Mouse (Mus musculus) limb, embryonic 12.5 days (tissue): ENCODE results near the gene Samd14. TPM values are rescaled to one million over a fixed set of nuclear protein-coding genes. Genes with fewer than 3 reads are reported as not detected.
A peak's percentile ranks its signal among the peaks of the same experiment; 100 is the strongest.

Source experiments
- ATAC-seq: fragments of 200-750 bp; cut with Nextera tagmentation; 2 replicates; pipeline ENCODE4 v1.8.0; 2017; ENCODE audit warnings: low read depth, moderate TSS enrichment; ENCODE audit not compliant: insufficient number of reproducible peaks, insufficient read depth, low FRiP score, low TSS enrichment
- H3K27ac ChIP-seq: fragments of 300-500 bp; sonication (generic); 2 replicates; pipeline ENCODE4 v1.5.1; 2016; ENCODE audit warnings: mild to moderate bottlenecking, moderate library complexity
- H3K27me3 ChIP-seq: fragments of 300-500 bp; sonication (generic); 2 replicates; pipeline ENCODE4 v1.6.1; 2016; ENCODE audit warnings: mild to moderate bottlenecking, moderate library complexity
- H3K36me3 ChIP-seq: fragments of 300-500 bp; sonication (generic); 2 replicates; pipeline ENCODE4 v1.6.1; 2016; ENCODE audit warnings: mild to moderate bottlenecking, moderate library complexity
- H3K4me1 ChIP-seq: fragments of 300-500 bp; sonication (generic); replicated peaks from 2 replicates; pipeline ENCODE4 v1.6.1; 2016
- H3K4me2 ChIP-seq: fragments of 300-500 bp; sonication (generic); 2 replicates; pipeline ENCODE4 v1.6.1; 2016; ENCODE audit warnings: mild to moderate bottlenecking, moderate library complexity
- H3K4me3 ChIP-seq: fragments of 300-500 bp; sonication (generic); replicated peaks from 2 replicates; pipeline ENCODE4 v1.5.1; 2016; ENCODE audit warnings: mild to moderate bottlenecking
- H3K9ac ChIP-seq: fragments of 300-500 bp; sonication (generic); replicated peaks from 2 replicates; pipeline ENCODE4 v1.6.1; 2016; ENCODE audit warnings: mild to moderate bottlenecking, moderate library complexity
- H3K9me3 ChIP-seq: fragments of 300-500 bp; sonication (generic); 2 replicates; pipeline ENCODE4 v1.6.1; 2016; ENCODE audit warnings: mild to moderate bottlenecking, moderate library complexity
- WGBS: fragments of 180-500 bp; shearing (Covaris S2); methylation state at CpG from one replicate; pipeline ENCODE4 v1.1.7; 2016; 5-methylcytosine and 5-hydroxymethylcytosine counted together
- polyA plus RNA-seq: library from polyadenylated mRNA; unstranded; fragments of >200 nt; fragmentation: Nextera tagmentation; extraction: Ambion mirVana; gene quantifications from 2 replicates; pipeline ENCODE4 v1.2.1, GENCODE M21; 2016

The Samd14 gene
- polyA plus RNA-seq, 1 experiment from 2014 or later = 34.6 TPM

GRCm38 (mm10) chr11:95053062-95053461 lies 43.4 kb downstream of the Samd14 start:
- Histone ChIP-seq H3K36me3 (no peaks in the 10 kb centered on the region), H3K27ac (no peak overlapping the region), H3K4me2 (no peak overlapping the region), H3K27me3 (peaks cover 33% of the 10 kb centered on the region), H3K4me1 (peaks cover 13% of the 10 kb centered on the region), H3K4me3 (no peak overlapping the region), H3K9me3 (no peaks in the 10 kb centered on the region), H3K9ac (no peak overlapping the region)
- WGBS = 71% methylated on average over 9 of the region's 9 CpGs
- no peak for ATAC-seq

DNA sequence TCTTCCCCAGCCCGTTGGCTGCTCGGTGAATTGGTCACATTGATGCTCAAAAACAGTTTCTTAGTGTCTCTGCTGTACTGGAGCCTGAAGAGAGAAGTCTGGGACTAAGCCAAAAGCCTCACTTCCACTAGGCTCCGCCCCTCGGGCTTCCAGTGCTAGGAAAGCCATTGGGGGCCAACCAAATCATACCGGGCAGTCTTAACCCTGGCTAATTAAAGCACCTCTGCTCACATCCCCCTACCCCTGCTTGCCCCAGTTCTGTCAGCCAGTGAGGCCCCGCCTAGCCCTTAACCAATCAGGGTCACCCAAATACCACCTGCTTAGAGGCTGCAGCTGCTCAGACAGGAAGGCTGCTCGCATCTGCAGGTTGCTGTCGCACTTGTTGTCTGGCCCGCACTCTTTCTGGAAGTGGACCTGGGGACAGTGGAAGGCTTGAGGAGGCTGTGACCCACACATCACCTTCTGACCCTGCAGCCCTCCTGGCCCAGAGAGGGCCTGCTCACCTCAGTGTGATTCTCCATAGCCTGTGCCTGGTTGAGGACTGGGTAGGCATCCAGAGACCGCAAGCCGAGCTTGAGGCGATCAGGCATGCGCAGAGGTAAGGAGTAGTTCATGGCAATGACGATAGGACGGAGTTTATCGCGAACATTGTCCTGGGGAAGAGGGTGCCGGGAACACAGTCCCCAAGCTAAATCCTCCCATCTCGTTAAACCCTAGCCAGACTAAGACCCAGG lies 47.3 kb downstream of the Samd14 start:
- no peaks in the 10 kb centered on the region for H3K9me3 ChIP-seq
- H3K27me3 ChIP-seq = peaks cover 35% of the 10 kb centered on the region
- peaks cover 13% of the 10 kb centered on the region for H3K4me1 ChIP-seq
- no peaks in the 10 kb centered on the region for H3K36me3 ChIP-seq
- H3K4me2 ChIP-seq = peak overlapping the region; percentile 50
- peak; percentile 58; the same call in 1 of the 2 replicates for ATAC-seq
- WGBS = 19% methylated on average over 19 of the region's 19 CpGs
- no peak overlapping the region for H3K27ac ChIP-seq
- H3K4me3 ChIP-seq = peak overlapping the region; percentile 15; the same call in 1 of the 2 replicates
- no peak overlapping the region for H3K9ac ChIP-seq

DNA sequence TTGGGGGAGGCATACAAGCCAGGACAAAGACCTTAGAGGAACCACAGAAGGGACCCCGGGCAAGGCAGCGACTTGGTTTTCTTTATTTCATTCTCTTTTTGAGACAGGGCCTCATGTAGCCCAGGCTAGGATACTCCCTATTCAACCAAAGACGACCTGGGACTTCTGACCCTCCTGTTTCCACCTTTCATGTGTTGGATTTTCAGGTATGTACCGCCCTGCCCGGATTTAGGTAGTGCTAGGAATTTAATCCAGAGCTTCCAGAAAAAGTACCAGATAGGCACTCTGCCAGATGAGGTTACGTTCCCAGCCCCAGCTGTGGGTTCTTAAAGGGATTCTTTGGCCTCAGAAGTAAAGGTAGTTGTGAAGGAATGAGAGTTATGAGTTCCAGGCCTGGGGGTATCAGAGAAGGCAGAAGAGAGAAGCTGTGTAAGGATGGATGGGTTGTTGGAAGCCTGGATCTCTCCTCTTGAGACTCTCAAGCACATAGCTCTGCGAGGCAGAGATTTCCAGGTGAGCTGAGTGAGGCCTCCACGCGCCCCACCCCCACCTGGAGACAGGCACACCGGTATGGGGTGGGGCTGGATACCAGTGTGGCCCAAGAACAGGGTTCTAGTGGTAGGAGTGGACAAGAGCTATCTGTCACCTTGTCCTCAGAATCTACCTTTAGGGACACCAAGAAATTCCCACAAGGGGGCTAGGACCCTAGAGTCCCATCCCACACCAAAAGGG lies 59.7 kb downstream of the Samd14 start:
- Histone ChIP-seq H3K4me1 (0 out of 2 replicates have a peak, but pooled peaks cover 6% of the 10 kb centered on the region), H3K36me3 (no peaks in the 10 kb centered on the region), H3K9ac (no peak overlapping the region), H3K9me3 (no peaks in the 10 kb centered on the region), H3K27me3 (peaks cover 27% of the 10 kb centered on the region), H3K4me2 (no peak overlapping the region), H3K4me3 (no peak overlapping the region), H3K27ac (no peak overlapping the region)
- no peak for ATAC-seq
- 85% methylated on average over 10 of the region's 10 CpGs for WGBS

DNA sequence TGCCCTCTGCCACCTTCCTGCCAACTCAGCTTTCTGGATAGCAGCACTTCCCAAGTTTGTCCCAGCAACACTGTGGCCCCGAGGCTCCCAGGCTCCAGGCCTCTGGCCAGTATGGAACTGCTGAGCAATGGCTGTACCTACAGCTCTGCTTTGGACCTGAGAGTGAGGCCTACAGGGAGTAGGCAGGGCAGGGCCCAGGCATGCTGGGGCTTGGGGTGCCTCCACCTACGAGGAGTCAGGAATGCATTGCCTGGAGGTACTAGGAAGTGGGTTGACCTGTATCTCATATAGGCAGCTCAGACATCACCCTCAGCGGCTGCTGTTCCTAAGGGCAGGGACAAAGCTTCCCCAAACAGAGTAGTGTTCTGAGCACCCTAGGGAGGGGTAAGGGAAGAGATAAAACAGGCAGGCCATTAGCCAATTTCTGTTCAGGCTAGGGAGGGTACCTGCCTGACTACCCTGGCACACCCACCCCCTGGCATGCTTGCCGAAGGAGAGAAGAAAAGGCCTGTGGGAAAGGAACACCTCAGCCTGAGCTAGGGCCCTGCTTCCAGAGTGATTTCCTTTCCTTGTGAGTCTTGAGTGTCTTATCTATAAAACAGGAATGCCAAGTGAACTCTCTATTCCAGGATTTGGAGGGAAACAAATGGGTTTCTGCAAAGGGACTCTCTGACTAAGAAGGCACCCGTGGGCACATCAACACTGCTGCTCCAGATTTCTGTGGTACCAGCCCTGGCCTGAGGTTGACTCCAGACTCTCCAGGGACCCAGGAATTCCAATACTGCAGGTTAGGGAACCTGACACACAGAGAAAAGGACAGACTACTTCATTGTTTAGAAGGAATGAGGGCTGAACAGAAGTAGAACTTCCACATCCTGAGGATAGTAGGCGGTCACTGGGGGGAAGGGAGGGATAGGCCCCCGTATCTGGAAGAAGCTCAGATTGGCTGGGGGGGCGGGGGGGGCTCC lies 60.7 kb downstream of the Samd14 start:
- peaks cover 37% of the 10 kb centered on the region for H3K27me3 ChIP-seq
- peaks cover 12% of the 10 kb centered on the region for H3K4me1 ChIP-seq
- no peaks in the 10 kb centered on the region for H3K36me3 ChIP-seq
- H3K9ac ChIP-seq = no peak overlapping the region
- H3K4me2 ChIP-seq = no peak overlapping the region
- WGBS = 66% methylated on average over 8 of the region's 8 CpGs
- no peak for ATAC-seq
- H3K4me3 ChIP-seq = no peak overlapping the region
- H3K27ac ChIP-seq = no peak overlapping the region
- no peaks in the 10 kb centered on the region for H3K9me3 ChIP-seq

DNA sequence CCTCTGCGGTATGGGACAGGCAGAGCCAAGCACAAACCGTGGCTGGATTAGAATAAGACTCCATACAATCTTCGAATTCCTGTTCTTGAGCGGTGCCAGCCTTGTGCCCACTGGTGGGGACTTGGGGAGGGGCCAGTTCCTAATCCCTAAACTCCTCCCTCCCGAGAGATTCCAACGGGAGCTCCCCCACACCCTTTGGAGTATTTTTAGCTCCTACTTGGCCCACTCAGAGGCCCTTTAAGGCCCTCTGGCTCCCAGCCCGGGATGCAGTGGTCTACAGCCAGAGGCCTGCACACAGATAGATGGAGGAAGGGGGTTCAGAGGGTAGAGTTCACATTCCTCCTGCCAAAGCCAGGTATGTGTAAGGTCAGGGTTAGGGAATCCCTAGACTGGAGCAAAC lies 61.6 kb downstream of the Samd14 start:
- peaks cover 46% of the 10 kb centered on the region for H3K27me3 ChIP-seq
- no peaks in the 10 kb centered on the region for H3K36me3 ChIP-seq
- no peak overlapping the region for H3K4me2 ChIP-seq
- ATAC-seq = no peak
- no peak overlapping the region for H3K4me3 ChIP-seq
- no peak overlapping the region for H3K27ac ChIP-seq
- H3K9ac ChIP-seq = no peak overlapping the region
- WGBS = 56% methylated on average over 7 of the region's 7 CpGs
- H3K4me1 ChIP-seq = peaks cover 20% of the 10 kb centered on the region
- no peaks in the 10 kb centered on the region for H3K9me3 ChIP-seq

- ATAC-seq = no peak
- peaks cover 54% of the 10 kb centered on the region for H3K27me3 ChIP-seq
- 66% methylated on average over 8 of the region's 8 CpGs for WGBS
- no peak overlapping the region for H3K9ac ChIP-seq
- H3K4me1 ChIP-seq = peaks cover 21% of the 10 kb centered on the region
- H3K9me3 ChIP-seq = no peaks in the 10 kb centered on the region
- no peak overlapping the region for H3K27ac ChIP-seq
- H3K36me3 ChIP-seq = no peaks in the 10 kb centered on the region
- H3K4me3 ChIP-seq = no peak overlapping the region
- no peak overlapping the region for H3K4me2 ChIP-seq
Observed at GRCm38 (mm10) chr11:95072136-95072535, 62.5 kb downstream of the Samd14 start.

DNA sequence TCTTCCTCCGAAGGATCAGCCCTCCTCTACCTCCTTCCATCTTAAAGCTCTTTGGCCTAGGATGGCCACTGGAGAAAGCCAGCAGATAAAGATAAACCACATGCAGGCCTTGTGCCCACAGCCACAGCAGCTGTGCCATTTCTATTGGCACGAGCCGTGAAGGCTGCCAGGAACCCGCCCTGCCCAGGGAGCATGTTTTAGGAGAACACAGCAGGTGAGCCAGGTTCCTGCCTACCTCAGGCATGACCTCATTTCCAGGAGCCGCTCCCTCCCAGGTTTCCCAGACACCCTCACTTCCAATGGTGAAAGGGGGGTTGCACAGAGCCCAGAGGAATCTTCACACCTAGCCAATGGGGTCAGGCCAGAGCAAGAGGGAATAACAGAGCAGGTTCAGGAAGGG lies 63.1 kb downstream of the Samd14 start:
- no peaks in the 10 kb centered on the region for H3K36me3 ChIP-seq
- no peak for ATAC-seq
- H3K9me3 ChIP-seq = no peaks in the 10 kb centered on the region
- H3K27me3 ChIP-seq = peaks cover 61% of the 10 kb centered on the region
- no peak overlapping the region for H3K4me3 ChIP-seq
- H3K4me2 ChIP-seq = no peak overlapping the region
- H3K9ac ChIP-seq = no peak overlapping the region
- H3K27ac ChIP-seq = no peak overlapping the region
- 69% methylated on average over 5 of the region's 5 CpGs for WGBS
- peaks cover 21% of the 10 kb centered on the region for H3K4me1 ChIP-seq

GRCm38 (mm10) chr11:95073835-95074234 lies 64.2 kb downstream of the Samd14 start:
- Histone ChIP-seq H3K9me3 (no peaks in the 10 kb centered on the region), H3K36me3 (no peaks in the 10 kb centered on the region), H3K9ac (no peak overlapping the region), H3K4me2 (no peak overlapping the region), H3K27ac (no peak overlapping the region), H3K27me3 (peaks cover 71% of the 10 kb centered on the region), H3K4me1 (peaks cover 21% of the 10 kb centered on the region), H3K4me3 (no peak overlapping the region)
- no peak for ATAC-seq
- WGBS = 67% methylated on average over 4 of the region's 4 CpGs

- WGBS = 66% methylated on average over 4 of the region's 4 CpGs
- no peak overlapping the region for H3K9ac ChIP-seq
- H3K4me3 ChIP-seq = peak overlapping the region; percentile 60; the same call in 1 of the 2 replicates
- no peaks in the 10 kb centered on the region for H3K36me3 ChIP-seq
- H3K27ac ChIP-seq = no peak overlapping the region
- H3K4me2 ChIP-seq = peak overlapping the region; percentile 96
- H3K27me3 ChIP-seq = peaks cover 80% of the 10 kb centered on the region
- peaks cover 21% of the 10 kb centered on the region for H3K4me1 ChIP-seq
- no peaks in the 10 kb centered on the region for H3K9me3 ChIP-seq
- ATAC-seq = no peak
Observed at GRCm38 (mm10) chr11:95074694-95075093, 65.0 kb downstream of the Samd14 start.

GRCm38 (mm10) chr11:95075197-95076040 lies 65.7 kb downstream of the Samd14 start:
- Histone ChIP-seq H3K27ac (no peak overlapping the region), H3K36me3 (no peaks in the 10 kb centered on the region), H3K9me3 (no peaks in the 10 kb centered on the region), H3K4me3 (peak overlapping the region; percentile 60), H3K4me1 (peaks cover 21% of the 10 kb centered on the region), H3K27me3 (peaks cover 83% of the 10 kb centered on the region), H3K4me2 (peak overlapping the region; percentile 96), H3K9ac (peak overlapping the region; percentile 60)
- WGBS = 6% methylated on average over 19 of the region's 19 CpGs
- no peak for ATAC-seq
